ENCODE assay signal across 24 mouse cellular contexts in the genomic region with DNA sequence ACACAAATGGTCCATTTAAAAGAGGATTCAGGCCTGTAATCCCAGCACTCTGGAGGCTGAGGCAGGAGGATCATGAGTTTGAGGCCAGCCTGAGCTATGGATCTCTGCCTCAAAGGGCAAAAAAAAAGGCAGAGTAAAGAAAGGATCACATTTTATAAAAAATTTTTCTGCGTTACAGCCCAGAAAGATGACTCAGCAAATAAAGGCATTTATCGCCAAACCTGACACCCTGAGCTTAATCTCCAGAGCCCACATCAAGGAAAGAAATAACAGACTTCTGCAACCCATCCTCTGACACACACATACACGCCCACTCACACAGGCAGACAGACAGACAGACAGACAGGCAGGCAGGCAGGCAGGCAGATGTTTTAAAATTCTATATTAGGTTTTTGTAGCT.
"Had no signal": no experiment of that assay in that cellular context is flagged by ENCODE, and none has a peak within 500 bp of the region (broad histone marks: within the 10 kb centered on the region; RNA-seq: fewer than 3 reads in every experiment).

No protein-coding gene starts in this region.

- H3K4me2 ChIP-seq: embryonic facial prominence, embryonic 12.5 days; embryonic facial prominence, embryonic 13.5 days; embryonic facial prominence, embryonic 15.5 days; forebrain, embryonic 12.5 days; forebrain, embryonic 13.5 days; forebrain, embryonic 15.5 days; heart, embryonic 11.5 days had no signal

- DNase-seq: cerebellum, postnatal 10 days; cerebellum, postnatal 25 days; cerebellum, postnatal 36 days; embryo, embryonic 11 days; forebrain, postnatal 0 days; gastrocnemius, adult 2 months; gastrocnemius, postnatal 10 days; gastrocnemius, postnatal 14 days; gastrocnemius, postnatal 25 days; gastrocnemius, postnatal 36 days; heart, adult 11 months; heart, adult 18-20 months; heart, adult 2 months had no signal

- H3K9me3 ChIP-seq: embryonic facial prominence, embryonic 10.5 days; embryonic facial prominence, embryonic 12.5 days; embryonic facial prominence, embryonic 13.5 days; embryonic facial prominence, embryonic 15.5 days; forebrain, embryonic 10.5 days; forebrain, embryonic 12.5 days; forebrain, embryonic 13.5 days; forebrain, embryonic 15.5 days; heart, embryonic 10.5 days had no signal

- H3K27ac ChIP-seq: embryonic facial prominence, embryonic 10.5 days; embryonic facial prominence, embryonic 12.5 days; embryonic facial prominence, embryonic 13.5 days; embryonic facial prominence, embryonic 15.5 days; forebrain, embryonic 10.5 days; forebrain, embryonic 12.5 days; forebrain, embryonic 13.5 days; forebrain, embryonic 15.5 days; gastrocnemius, adult 2 months; heart, adult 2 months; heart, embryonic 10.5 days had no signal

- H3K36me3 ChIP-seq: embryonic facial prominence, embryonic 10.5 days; embryonic facial prominence, embryonic 12.5 days; embryonic facial prominence, embryonic 13.5 days; embryonic facial prominence, embryonic 15.5 days; forebrain, embryonic 10.5 days; forebrain, embryonic 12.5 days; forebrain, embryonic 15.5 days; heart, embryonic 10.5 days had no signal

- H3K4me1 ChIP-seq: embryonic facial prominence, embryonic 10.5 days; embryonic facial prominence, embryonic 12.5 days; embryonic facial prominence, embryonic 13.5 days; embryonic facial prominence, embryonic 15.5 days; forebrain, embryonic 10.5 days; forebrain, embryonic 12.5 days; forebrain, embryonic 13.5 days; forebrain, embryonic 15.5 days; heart, embryonic 10.5 days had no signal

- H3K9ac ChIP-seq: embryonic facial prominence, embryonic 12.5 days; embryonic facial prominence, embryonic 13.5 days; embryonic facial prominence, embryonic 15.5 days; forebrain, embryonic 12.5 days; forebrain, embryonic 13.5 days; forebrain, embryonic 15.5 days; forebrain, postnatal 0 days had no signal

- H3K4me3 ChIP-seq: embryonic facial prominence, embryonic 10.5 days; embryonic facial prominence, embryonic 12.5 days; embryonic facial prominence, embryonic 13.5 days; embryonic facial prominence, embryonic 15.5 days; erythroblast, embryonic 14.5 days; forebrain, embryonic 10.5 days; forebrain, embryonic 12.5 days; forebrain, embryonic 13.5 days; forebrain, embryonic 15.5 days; gastrocnemius, adult 2 months; heart, adult 2 months; heart, embryonic 10.5 days had no signal

- H3K27me3 ChIP-seq: embryonic facial prominence, embryonic 12.5 days; embryonic facial prominence, embryonic 13.5 days; embryonic facial prominence, embryonic 15.5 days; forebrain, embryonic 12.5 days; forebrain, embryonic 13.5 days; forebrain, embryonic 15.5 days had no signal
